Mouse (Mus musculus) kidney, adult 11 months (tissue): ENCODE results near the gene Slc27a1.
A peak's percentile ranks its signal among the peaks of the same experiment; 100 is the strongest.
"Not testable (repeated sequence)": the region's sequence is repeated elsewhere in the genome, so short reads cannot be mapped to it uniquely, and the experiment has no call there.

ENCODE experiments used
- DNase-seq: peaks from one replicate; pipeline ENCODE4 v3.0.0; 2022

Slc27a1 gene

DNA sequence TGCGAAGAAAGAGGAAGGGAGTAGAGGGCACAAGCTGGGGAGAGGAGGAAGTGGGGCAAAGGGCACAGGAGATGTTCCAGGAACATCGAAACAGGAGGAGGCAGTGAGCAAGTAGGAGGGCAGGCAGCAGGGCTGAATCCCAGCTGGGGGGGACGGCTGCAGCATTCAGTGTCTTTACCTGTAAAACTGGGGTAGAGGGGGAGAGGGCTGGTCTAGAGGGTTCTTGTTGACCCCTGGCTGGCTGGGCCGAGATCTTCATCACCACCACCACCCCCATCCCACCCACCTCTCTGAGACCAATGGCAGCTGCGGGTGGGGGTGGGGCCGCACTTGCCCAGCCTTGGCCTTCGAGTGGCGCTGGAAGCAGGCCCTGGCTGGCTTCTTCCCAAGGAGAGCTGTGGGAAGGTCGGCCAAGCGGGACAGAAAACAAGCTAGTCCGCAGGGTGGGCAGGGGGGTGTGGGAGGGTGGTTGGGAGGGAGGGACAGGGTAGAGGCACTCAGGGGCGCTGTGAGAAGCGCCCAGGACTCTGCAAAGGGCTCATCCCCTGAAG, at the start of gene Slc27a1:
TSS of gene Slc27a1 (plus strand) at position 496 of the 551 bp plus-strand sequence.
- DNase-seq, result peak; percentile 92

DNA sequence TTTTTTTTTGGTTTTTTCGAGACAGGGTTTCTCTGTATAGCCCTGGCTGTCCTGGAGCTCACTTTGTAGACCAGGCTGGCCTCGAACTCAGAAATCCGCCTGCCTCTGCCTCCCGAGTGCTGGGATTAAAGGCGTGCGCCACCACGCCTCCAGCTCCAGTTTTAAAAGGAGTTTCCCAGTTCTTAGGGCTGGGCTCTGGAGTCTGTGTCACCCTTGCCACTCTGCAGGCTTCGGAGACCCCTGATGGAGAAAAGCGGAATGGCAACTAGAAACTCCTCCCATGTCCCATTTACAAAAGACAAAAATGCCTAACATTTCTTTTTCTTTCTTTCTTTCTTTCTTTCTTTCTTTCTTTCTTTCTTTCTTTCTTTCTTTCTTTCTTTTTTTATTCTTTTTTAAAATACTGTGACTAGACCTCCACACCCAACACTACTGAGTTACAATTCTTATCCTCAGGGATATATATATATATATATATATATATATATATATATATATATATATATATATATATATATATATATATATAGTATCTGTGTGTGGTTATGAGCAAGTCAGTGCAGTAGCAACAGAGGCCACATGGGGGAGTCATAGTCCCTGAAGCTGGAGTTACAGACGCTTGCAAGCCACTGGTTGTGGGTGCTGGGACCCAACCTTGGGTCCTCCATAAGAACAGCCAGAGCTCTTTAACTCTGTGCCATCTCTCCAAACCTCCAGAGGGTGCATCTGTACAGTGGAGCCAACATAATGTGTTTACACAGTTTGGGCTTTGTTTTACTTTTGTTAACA, 49.5 kb upstream of the Slc27a1 start:
- not testable (repeated sequence) for DNase-seq

DNA sequence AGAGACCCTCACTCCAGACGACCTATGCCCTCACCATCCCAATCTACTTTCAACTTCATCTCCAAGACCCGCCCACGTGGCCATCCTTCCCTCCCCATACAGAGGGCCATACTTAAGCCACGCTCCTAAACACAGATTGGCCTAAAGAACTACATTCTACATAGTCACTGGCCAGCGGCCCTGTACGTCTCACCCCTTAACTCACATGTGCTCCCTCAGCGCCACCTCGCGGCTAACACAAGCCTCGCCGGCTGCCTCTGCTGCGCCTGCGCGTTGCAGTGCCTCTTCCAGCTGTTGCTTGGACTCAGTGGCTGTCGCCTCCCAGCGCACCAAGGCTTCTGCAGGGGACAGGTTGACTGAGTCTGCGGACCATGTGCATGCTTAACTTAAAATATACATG, 47.0 kb upstream of the Slc27a1 start:
- peak; percentile 89 for DNase-seq

DNA sequence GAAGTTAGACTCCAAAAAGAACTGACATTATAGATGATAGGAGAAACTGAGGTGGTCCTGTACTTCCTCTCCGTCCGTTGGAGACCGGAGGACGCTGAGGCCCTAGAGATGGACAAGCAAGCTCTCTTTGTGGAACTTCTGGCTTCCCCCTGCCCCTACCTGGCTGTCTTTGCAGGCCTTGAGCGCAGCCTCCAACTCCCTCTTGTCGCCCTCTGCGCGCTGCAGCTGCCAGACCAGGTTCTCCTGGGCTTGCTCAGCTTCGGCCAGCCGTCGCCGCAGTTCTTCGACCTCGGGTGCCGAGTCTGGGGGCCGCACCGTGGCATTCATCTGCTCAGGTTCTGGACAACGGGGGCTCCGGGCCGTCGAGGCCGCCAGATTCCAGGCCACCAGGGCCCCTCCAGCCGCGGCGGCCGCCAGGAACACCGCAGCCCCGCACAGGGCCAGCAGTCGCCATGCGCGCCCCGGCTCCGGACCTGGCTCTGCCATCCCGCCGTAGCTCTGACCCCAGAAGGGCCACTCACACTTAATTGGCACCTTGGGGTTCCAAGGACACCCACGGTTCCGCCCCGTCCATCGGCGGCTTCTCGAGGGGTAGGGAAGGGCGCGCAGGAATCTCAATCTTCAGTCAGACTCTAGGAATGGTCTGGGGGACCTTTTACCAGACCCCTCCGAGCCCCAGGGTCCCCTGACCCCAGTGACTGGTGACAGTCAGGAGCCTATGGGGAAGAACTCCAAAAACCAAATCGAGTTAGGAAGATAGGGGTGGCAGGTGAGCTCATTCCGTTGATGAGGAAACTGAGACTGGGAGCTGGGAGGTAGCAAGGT, 43.2 kb upstream of the Slc27a1 start, which contains the start of gene Ccdc194:
TSS of gene Ccdc194 (minus strand) at position 486 of the 825 bp plus-strand sequence.
- no peak for DNase-seq

DNA sequence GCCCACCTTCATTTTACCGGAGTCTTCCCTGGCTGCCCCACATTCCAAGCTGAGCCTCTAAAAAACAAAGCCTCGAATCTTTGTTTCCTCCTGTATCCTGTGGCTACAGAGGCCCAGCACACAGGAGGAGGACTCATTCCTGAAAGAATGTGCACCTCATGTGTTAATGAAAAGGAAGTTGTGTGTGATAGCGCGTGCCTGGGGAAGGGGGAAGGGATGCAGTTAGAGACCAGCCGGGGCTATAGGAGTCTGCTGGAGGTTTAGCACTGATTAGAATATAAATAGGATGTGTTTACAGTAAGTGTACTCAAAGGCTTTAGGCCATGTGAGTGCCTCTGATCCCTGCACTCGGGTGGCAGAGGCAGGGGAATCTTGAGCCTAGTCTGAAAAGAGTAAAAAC, 42.4 kb upstream of the Slc27a1 start:
- no peak for DNase-seq

DNA sequence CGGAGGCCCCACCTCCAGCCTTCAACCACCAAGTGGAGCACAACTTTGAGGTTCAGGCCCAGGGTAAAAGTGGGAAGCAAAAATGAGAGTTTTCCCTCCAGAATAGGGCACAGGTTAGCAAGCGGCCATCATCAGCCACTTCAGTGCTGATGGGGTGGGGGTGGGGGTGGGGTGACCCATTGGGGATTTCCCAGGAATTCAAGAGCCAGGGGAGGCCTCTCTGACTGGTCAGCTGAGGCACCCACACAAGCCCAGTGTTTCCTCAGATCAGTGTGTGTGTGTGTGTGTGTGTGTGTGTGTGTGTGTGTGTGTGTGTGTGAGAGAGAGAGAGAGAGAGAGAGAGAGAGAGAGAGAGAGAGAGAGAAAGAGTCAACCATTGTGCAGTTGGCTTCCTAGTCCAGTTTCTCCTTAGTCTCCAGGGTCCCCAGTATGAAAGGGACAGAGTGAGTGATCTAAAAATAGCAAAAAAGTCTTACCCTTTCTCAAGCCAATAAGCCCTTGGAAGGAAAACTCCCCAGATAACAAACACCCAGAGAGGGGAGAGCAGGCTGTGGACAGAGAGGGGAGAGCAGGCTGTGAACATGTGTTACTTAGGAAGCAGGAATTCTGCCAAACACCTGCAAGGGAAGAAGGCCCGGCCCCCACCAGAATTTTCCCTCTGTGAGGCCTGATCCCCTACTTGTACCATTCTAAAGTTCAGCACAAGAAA, 41.4 kb upstream of the Slc27a1 start:
- DNase-seq, result no peak

DNA sequence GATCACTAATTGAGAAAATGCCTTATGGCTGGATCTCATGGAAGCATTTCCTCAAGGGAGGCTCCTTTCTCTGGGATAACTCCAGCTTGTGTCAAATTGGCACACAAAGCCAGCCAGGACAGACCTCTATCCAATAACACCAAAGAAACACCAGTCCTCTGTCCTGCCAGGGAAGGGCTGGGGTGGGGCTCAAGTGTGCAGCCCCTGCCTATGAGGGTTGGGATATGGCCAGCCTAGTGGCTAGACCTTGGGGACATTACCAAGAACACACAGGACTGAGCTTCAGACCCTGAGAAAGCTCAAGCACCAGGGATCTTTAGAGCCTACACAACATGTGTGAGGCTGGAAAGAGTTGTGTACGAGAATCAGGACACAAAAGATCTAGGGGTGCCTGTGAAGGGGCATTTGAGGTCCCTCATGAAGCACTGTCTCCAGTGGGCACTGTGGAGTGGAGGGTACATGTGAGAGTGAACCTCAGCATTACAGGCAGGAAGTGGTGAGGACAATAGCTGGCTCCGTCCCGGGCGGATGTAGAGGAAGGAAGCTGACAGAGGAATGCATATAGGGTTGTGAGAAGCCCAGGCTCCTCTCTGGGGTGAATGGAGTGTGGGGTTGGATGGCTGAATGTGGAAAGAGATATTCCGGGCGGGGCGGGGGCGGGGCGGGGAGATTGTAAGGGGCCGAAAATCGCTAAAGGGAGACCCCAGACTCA, 40.2 kb upstream of the Slc27a1 start:
- peak; percentile 48 for DNase-seq

DNA sequence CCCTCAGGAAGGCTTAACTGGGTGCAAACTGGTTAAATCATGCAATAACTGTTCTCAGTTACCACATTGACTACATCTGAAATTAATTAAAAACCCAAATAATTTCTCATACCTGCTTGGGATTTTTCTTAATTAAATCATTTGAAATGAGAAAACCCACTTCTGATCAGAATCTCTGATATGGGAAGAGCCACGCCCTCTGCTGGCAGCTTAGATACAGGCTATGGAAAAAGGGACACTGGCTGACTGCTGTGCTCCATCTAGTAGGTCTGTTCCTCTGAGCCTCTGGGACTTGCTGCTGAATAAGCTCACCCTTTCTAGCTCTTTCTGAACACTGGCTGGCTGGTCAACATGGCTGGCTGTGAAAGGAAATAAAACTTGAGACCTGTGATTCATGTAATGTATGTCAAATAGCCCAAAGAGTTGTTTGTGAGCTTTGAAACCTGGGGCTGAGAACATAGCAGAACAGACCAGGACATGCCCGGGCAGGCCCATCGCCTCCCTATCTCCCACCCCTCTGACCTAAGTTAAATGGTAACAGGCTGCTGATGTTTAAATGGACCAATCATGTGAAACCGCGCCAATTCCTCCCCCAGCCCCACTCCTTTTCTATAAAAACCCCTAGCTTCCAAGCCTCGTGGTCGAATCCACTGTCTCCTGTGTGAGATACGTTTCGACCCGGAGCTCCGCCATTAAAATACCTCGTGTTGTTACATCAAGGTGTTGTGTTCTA, 37.8 kb upstream of the Slc27a1 start:
- not testable (repeated sequence) for DNase-seq

DNA sequence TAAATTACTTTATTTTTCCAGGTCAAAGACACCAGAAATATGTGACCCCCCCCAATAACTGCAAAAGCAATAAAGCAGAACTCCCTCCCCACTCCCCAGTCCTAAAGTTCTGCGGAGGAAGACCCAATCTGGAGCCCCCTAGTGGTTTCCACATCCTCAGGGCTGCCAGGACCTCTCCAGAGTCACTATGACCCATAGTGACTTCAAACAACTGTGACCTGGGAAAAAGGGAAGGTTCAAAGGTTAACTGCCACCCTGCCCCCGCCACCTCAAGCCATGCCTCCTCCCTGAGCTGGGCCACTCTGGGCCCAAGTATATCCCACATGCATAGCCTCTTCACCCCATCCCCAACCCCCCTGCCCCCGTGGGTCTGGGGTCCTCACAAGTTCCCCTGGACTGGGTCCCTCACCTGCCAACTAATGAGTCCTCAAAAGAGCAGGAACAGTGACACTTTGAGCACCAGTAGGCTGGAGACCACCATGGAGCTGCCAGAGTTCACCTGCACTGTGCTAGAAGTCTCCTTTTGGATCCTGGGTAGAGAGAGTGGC, 34.3 kb upstream of the Slc27a1 start:
- no peak for DNase-seq

DNA sequence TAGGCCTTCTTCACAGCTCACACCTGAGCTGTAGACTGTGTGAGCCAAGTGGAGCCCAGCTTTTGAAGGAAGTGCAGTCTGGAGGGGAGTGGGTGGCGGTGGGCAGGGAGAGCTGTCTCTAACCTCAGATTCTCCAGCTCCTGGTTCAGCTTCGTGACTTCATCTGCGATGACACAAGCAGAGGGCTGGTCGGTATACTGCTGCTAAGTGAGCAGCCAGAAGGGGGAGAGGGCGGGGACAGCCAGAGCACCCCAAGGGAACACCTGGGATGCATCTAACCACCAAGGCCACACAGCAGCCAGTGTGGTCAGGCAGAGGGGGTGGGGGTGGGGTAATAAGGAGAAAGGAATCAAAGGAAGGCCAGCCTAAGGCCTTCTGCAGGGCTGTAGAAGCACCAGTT, 33.0 kb upstream of the Slc27a1 start:
- no peak for DNase-seq

DNA sequence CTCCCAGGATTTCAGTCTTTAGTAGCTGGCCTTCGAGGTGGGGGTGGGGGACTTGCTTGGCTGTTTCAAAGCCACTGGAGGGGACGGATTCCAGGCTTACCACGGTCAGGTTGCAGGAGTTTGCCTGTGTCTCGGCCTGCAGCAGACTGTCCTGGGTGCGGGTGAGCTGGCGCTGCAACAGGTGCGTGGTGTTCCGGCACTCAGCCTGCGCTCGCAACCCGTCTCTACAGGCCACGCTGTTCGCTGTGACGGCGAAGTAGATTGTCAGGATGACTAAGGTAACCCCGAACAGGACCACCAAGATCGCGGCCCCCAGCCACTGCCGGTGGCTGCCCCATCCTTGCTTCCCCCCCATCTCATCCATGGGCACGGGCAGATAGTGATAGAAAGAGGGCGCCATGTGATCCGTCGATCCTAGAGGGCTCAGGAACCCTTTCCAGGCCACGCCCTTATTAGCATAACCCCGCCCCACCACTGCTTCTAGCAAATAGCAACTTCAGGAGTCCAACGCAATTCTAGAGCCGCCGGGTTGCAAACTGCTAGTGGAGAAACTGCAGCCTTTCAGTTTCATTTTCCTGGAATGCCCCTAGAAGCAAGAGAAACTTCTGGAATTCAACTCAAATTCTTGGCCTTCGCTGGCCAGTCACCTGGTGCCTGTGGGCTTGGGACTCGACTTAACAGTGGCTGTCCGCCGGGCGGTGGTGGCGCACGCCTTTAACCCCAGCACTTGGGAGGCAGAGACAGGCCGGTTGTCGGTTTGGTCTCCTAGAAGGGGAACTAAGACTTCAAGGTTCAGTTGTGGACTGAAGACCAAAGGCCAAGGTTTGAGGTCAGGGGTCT, 31.4 kb upstream of the Slc27a1 start, which contains the start of gene Bst2:
TSS of gene Bst2 (minus strand) at position 429 of the 840 bp plus-strand sequence.
- peak; percentile 91 for DNase-seq

DNA sequence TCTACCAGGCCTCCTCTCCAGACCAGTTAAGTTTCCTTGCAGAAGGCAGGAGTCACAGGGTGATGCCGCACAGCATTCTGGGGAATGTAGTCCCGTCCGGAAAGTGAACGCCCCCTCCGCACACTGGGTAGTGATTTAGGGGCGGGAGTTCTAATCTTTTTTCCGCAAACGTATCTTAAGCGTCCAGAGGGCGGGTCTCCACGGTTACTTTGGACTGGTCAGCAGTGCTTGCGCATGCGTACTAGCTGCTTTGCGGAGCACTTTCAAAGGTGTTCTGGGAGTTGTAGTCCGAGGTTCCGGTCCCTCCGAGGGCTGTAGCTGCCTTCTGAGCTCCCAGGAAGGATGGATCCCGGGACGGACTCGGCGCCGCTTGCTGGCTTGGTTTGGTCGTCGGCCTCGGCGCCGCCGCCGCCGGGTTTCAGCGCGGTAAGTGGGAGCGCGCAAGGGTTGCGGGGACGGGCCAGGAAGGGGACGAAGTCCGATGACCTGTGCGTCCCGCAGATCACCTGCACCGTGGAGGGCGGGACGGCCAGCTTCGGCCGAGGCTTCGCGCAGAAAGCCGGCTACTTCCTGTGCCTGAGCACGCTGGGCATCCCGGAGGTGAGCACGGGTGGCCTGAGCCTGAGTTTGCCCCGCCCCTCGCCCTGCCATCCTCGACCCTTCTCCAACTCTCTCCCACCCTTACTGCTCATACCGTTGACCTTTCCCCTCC, 25.9 kb upstream of the Slc27a1 start, which contains the start of gene Mvb12a:
TSS of gene Mvb12a (plus strand) at position 291 of the 712 bp plus-strand sequence.
- peak; percentile 99 for DNase-seq

DNA sequence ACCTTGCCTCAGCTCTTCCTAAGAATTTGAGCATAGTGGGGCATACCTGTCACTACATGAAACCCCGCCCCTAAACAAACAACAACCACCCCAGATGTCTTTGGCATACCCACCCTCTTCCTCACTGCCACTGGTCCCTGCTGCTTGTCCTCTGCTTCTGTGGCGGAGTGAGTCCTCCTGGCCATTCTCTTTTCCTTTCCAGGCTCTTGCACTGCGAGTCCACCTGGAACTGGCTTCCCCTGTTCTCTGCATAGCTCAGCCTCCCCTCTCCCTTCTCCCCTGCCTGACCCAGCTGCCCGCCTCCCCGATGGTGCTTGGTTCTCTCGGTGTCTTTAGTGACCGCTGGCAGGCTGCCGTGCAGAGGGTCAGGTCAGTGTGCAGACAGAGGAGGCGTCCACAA, 24.9 kb upstream of the Slc27a1 start:
- no peak for DNase-seq

DNA sequence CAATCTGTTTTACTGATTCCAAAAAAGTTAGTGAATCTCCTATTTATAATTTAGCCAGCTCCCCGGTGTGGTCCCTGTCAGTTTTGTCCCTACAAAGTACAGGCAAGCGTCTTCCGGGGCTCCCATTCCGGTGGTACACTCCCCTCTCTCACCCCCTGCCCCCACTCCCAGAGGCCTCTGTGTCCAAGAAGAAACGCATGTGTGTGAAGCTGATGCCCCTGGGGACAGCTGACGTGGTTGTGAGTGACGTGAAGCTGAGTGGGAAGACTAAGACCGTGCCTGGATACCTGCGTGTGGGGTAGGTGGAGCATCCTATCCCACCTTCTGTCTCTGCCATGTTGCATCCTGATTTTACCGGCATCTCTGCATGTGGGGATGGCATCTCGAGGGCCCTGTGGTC, 23.6 kb upstream of the Slc27a1 start:
- DNase-seq, result no peak

DNA sequence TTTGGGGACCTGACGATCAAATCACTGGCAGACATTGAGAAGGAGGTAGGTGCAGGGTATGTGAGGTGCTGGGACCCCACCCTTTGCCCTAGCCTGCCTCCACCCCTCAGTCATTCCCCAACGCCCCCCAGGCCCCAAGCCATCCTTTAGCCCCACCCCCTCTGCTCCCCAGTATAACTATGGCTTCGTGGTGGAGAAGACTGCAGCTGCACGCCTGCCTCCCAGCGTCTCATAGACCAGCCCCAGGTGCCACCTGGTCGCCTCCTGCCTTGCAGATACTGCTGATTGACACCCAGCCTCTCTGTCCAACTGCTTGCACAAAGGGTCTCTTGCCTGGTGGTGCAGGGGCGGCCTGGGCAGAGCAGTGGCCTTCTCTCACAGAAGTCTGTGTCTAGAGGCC, 21.1 kb upstream of the Slc27a1 start:
- DNase-seq, result no peak

DNA sequence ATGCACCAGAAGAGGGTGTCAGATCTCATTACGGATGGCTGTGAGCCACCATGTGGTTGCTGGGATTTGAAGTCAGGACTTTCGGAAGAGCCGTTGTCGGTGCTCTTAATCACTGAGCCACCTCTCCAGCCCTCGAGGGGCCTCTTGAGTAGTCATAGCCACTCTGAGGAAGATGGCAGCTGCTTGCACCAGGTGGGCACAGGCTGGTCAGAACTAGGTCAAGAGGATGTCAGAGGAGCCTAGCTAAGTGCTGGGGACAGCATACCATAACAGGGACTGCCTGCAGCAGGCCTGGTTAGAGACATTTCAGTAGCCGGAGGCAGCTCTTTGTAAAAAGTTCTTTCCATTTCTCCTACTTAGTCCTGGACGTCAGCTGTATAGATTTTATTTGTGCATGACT, 17.9 kb upstream of the Slc27a1 start:
- no peak for DNase-seq

DNA sequence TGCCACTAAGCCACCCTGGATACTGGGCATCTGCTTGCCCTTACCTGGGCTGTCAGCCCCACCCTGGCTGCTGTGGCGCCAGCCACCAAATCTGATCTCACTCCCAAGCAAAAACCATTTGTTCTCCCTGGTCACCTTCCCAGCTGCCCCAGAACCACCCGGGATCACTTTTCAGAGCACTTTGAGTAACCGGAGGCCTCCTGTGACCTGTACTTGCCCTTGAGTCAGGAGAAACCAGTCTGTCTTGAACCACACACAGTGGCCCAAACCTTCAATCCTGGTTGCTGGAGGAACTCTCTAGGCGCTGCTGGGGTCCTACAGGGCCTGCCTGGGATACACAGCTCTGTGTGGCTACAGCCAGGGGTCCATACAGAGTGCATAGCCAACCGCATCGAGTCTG, 15.9 kb upstream of the Slc27a1 start:
- DNase-seq, result peak; percentile 7

DNA sequence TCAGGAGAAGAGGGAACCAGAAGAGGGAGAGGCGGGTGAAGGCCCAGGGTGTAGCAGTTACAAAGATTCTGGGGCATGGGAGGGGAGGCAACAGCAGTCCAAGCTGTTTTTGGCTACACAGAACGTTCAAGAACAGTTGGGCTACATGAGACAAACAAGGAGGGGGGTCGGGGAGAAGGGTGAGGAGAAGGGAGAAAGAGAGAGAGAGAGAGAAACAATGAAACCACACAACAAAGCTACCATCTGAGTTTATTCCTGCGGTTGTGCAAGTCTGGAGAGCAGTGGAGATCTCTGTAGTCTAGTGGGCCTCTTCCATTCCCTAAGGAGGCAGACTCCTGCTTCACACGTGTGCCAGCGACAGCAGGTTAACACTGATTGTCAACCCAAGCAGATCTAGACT, 14.7 kb upstream of the Slc27a1 start:
- no peak for DNase-seq

DNA sequence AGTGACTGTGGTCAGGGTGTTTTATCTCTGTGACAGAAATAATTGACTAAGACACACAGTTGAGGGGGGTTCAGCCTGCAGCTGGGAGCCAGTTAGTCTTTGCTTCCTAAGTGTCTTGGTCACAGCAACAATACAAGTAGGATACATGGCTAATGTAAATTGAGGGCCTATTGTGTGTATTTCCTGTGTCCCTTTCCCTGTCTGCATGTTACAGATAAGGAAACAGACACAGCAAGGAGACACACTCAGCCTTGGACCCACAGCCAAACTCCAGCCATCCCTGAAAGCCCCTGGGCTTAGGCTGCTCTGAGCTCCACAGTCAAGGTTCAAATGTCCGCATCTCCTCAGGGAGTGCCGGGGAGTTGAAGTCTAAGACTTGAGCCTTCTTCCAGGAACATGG, 14.0 kb upstream of the Slc27a1 start:
- DNase-seq, result no peak
